Mouse (Mus musculus) ES-E14 (cell line): ENCODE measurements around the gene Bmpr2.

Source experiments
- CHD2 ChIP-seq: IDR thresholded peaks from 2 replicates; pipeline ENCODE4 v1.6.1; 2014; ENCODE audit warnings: mild to moderate bottlenecking, low read depth, low read length, inconsistent platforms
- MAFK ChIP-seq: IDR thresholded peaks from 2 replicates; pipeline ENCODE4 v1.6.1; 2014; ENCODE audit warnings: mild to moderate bottlenecking, low read depth, low read length, inconsistent platforms; ENCODE audit not compliant: insufficient read depth
- ZNF384 ChIP-seq: IDR thresholded peaks from 2 replicates; pipeline ENCODE4 v1.6.1; 2012; ENCODE audit warnings: low read depth, low read length, inconsistent platforms

DNA sequence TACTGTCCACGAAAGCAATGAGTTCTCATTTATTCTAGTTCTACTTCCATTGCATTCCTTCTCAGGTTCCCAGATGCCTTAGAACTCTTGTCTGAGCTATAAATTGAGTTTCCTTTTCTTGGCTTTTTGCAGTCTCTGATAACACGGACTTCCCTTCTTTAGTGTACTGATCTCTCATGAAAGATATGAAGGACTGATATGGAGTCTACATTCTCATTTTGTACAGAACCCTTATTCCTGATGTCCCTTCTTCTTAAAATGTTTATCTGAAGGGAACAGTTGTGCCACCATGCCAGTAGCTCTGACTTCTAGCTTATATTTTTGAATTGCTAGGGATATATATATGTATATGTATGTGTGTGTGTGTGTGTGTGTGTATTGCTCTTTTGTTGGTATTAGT lies 46.7 kb downstream of the Bmpr2 start:
- TF ChIP-seq CHD2 (no peak), MAFK (no peak), ZNF384 (no peak)
